Mouse (Mus musculus) thymus, adult 18-20 months (tissue): ENCODE measurements around the gene Zfp473.
"Not testable (repeated sequence)": the region's sequence is repeated elsewhere in the genome, so short reads cannot be mapped to it uniquely, and the experiment has no call there.

Experiments used
- DNase-seq, 2 experiments: peaks; one replicate each; pipeline ENCODE4 v3.0.0; 2022; ENCODE audit warnings: mixed read lengths in 2 of 2

Zfp473 gene

DNA sequence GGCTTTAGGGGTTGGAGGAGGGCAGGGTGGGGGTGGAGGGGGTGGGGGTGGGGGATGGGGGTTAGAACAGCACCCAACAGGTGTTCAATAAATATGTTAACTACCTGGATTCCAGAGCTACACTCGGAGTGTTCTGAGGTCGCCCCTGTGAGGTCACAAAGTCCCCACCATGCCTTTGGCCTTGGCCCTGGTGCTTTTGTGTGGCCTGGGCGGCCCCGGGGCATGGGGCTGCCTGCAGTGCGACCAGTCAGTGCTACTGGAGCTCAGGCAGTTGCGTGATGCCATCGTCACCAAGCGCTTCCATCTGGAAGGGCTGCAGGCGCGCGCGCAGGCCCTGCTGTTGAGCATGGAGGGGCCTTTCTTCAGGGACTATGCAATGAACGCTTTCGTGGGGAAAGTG, 42.3 kb downstream of the Zfp473 start, which contains the start of gene Izumo2:
Gene Izumo2, plus strand, starts transcription at position 169 of the 400 bp plus-strand sequence.
- DNase-seq: no peak

GRCm38 (mm10) chr7:44708093-44708492, 42.8 kb downstream of the Zfp473 start:
- not testable (repeated sequence) for DNase-seq

DNA sequence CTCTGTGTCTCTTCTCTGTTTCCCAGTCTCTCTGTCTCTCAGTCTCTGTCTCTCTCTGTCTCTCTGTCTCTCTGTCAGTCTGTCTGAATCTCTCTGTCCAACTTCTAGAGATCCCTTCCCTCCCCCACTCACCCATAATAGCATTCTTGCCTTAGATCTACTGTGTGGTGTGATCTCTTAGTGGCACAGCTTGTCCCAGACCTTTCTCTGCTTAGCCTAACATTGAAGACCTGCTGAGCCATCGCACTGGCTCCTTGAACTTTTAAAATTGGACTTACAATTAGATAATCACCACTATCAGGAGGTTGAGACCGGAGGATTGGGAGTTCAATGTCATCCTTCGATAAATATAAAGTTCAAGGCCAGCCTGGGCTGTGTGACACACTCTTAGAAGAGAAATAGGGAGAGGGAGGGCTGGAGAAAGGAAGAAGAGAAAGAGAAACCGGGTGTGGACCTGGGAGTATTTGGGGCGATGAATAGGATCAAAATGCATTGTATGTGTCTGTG, 43.6 kb downstream of the Zfp473 start:
- DNase-seq: no peak

GRCm38 (mm10) chr7:44706322-44706721, 44.5 kb downstream of the Zfp473 start:
- no peak for DNase-seq

- no peak for DNase-seq
These were observed 45.8 kb downstream of the Zfp473 start for GRCm38 (mm10) chr7:44705086-44705485.

- DNase-seq: no peak
These were observed 46.5 kb downstream of the Zfp473 start for GRCm38 (mm10) chr7:44704363-44704762.

GRCm38 (mm10) chr7:44702985-44703384, 47.9 kb downstream of the Zfp473 start:
- DNase-seq: no peak

DNA sequence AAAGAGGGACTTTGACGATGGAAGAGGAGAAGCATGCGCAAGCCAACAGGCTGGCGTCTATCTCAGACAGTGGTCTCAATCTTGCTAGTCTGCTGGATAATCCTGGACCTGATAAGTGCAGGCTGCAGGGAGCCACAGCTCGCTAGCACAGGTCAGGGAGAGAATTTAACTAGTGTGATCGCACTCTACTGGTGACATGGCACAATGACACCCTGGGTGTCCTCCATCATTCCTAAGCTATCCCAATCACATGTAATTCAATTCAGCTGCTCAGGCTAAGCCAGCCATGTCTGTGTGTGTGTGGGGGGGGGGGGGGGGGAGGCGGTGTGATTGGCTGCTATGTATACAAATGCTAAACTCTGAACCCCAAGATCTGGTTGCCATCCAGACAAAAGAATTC, 48.9 kb downstream of the Zfp473 start:
- no peak for DNase-seq

DNA sequence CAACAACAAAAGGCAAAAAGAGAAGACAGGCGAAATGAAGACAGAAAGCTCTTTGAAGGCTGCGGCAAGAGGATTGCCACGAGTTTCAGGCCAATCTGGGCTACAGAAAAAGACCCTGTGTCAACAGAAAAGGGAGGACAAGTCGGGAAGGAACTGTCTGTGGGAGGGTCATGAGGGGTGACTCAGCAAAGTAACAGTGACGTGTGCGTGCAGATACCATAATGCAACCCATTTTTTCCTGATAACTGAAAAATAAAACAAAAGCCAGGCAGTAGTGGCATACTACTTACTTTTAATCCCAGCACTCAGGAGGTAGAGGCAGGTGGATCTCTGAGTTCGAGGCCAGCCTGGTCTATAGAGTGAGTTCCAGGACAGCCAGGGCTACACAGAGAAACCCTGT, 52.9 kb downstream of the Zfp473 start:
- DNase-seq: no peak

DNA sequence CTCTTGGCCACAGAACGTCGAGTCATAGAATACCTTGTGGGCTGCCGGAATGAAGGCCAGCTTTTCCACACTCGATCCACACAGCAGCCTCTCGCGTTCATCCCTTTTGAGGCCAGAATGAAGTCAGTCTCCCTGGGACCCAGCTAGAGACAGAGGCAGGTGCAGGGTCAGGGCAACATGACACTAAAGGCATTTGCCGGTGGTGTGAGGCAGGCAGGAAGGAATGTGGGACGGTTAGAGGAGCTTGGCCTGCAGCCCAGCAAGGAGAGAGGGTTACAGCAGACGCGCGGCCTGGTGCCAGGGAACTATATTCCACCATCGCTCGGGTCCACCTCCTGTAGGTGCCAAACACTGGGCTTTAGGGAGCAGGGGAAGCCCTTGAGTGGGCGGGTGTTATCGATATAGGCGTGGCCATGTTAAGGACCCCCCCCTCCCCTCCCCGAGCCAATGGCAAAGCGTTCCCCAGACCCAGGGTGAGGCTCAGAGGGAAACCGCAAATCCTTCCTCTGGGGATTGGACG, 53.6 kb downstream of the Zfp473 start:
- no peak for DNase-seq

GRCm38 (mm10) chr7:44695223-44695622, 55.6 kb downstream of the Zfp473 start:
- DNase-seq: no peak

DNA sequence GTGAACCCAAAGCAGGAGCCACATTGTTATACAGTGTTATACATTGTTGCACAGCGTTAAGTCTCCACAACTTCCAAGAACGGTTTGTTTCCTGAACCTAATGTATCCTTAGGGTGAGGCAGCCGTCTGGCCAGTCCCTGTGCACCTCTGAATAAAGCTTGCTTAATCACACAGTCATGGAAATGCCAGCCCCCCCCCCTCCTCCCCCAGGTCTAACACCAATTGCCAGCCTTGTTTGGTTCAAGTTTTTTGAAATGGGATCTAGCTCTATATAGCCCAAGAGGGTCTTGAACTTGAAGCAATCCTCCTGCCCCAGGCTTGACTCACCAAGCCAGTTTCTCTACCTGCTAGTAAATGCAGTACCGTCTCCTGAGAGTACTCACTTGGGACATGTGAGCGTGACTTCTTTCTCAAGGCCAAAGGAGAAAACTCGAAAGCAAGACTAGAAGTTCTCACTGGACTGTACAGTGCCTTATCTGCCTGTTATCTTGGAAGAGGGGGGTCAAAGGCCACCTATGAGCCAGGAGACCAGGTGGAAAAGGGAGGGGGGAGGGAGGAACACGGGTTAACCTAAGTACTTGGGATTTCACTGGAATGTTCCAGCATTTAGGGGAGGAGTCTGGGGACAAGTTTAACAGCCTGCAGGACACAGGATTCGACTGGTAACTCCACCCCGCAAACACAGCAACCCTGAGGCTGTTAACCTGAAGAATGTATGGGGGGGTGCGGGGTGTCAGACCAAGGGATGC, 57.2 kb downstream of the Zfp473 start:
- DNase-seq: no peak

DNA sequence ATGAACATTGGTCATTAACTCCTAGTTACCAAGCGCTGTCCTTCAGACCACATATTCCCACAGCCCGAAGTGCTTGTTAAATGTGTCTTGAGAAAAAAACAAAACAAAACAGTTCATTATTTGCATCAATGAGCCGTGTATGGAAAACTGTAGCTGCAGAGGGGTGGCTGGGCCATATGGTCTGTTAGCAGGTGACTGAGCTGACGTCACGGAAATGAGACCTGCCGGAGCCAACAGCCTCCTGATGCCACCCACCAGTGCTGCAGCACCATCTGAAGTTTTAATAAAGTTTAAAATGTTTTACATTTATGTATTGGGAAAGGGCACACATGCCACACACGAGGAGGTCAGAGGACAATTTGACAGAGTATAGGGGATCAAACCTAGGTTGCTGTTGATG, 61.5 kb downstream of the Zfp473 start:
- DNase-seq: no peak

GRCm38 (mm10) chr7:44688890-44689289, 62.0 kb downstream of the Zfp473 start:
- DNase-seq: no peak

DNA sequence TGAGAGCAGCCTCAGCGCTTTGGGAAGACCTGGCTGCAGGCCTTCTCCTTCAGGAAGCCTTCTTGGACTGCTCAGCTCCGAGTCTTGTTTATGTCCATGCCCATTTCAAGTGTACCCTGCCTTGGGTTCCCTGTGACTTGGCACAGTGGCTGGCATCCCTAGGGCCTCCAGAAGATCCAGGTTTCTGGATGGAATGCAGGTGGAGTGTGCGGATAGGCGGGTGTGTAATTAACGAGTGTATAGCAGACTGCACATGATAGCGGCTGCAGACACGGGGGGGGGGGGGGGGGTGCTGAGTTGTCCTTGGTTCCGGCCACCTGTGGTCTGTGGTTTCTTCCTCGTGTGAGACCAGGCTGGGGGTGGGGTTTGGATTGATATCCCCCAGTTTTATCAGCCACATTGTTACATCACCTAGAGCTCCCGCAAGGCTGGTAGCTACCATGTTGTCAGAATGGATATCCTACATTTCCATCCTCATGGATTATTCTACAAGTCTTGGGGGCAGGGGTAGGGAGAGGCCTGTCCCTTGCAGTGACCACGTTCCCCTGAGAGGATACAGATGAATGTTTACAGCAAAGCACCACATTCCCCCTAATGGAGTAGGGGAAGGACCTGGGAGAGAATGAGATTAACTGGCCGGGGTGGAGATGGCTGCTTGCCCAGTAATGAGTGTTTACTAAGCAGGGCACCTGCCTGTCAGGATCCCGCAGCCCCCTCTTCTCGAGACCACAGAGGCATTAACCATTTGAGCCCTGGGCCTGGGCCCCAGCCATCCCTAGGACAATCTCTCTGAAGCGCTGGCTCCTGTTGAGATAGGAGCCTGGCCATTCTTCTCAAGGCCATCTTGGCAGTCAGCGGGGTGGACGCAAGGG, 65.1 kb downstream of the Zfp473 start:
- DNase-seq: no peak

DNA sequence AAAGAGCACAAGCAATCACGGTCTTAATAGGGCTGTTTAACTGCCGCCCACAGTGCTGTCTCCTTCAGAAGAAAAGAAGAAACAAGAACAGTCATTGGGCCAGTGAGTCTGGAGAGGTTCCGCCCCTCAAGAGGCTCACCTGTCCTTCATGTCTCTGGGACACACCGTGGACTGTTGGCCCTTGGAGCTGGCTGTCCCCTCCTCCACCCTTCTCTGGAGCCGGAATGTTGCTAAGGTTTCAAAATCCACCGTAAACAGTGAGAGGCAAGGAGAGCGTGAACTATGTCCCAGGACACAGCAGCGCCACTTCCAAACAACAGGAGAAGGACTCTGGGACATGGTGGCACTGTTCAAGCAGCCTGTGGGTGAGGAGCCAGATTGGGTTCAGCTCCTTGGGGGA, 67.2 kb downstream of the Zfp473 start:
- no peak for DNase-seq
